Mouse (Mus musculus): ENCODE measurements at regions not wholly inside any gene's neighbourhood (a gene's known extent, or its start where the extent isn't known, plus 50 kb on each side); places are given as distances from the start of the nearest gene placed in this dataset.

GRCm38 (mm10) chr15:52954715-52955593 is 929.8 kb upstream of the Gm7489 start:
- DNase-seq (ENCODE audit: low read depth, low spot score): no peak

GRCm38 (mm10) chr15:52959711-52960110 is 925.0 kb upstream of the Gm7489 start:
- DNase-seq (ENCODE audit: low read depth, low spot score): no peak

GRCm38 (mm10) chr15:52961491-52961890 is 923.2 kb upstream of the Gm7489 start:
- no peak for DNase-seq (ENCODE audit: low read depth, low spot score)

DNA sequence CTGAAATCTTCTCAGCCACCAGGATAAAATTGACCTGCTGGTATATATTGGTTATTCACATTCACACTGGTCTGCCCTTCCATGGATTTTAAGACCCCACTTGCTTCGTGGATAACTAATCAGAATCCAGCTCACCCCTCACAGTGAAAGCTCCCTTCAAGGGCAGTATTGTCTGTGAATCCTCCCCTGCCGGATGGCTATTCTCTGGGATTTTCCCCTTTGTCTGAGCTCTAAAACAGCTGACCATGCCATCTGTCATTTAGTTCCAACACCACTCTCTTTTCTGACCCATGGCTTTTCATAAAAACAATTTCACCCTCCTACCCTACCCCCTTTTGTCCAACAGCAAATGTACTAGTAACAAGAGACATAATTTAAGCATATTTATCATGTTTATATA is 920.8 kb upstream of the Gm7489 start:
- peak; percentile 49 for DNase-seq (ENCODE audit: low read depth, low spot score)

GRCm38 (mm10) chr15:52964403-52964802 is 920.3 kb upstream of the Gm7489 start:
- no peak for DNase-seq (ENCODE audit: low read depth, low spot score)

GRCm38 (mm10) chr15:52967801-52968235 is 916.9 kb upstream of the Gm7489 start:
- peak; percentile 40 for DNase-seq (ENCODE audit: low read depth, low spot score)

DNA sequence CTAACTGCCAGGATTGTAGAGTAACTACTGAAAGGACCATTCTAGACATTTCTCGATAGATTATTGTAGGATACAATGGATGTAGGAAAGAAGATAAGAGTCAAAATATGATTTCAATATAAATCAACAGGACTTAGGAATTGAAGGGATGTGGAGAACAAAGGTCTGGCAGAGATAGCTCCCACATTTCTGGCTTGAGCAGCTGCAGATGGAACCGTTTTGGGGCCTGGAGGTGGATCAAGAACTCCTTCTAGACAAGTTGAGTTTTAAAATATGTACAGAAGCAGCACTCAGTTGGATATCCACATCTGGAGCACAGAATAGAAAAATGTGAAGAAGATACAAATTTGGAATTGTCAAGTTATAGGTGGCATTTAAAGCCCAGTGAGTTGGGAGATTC is 901.9 kb upstream of the Gm7489 start:
- DNase-seq (ENCODE audit: low read depth, low spot score): no peak

DNA sequence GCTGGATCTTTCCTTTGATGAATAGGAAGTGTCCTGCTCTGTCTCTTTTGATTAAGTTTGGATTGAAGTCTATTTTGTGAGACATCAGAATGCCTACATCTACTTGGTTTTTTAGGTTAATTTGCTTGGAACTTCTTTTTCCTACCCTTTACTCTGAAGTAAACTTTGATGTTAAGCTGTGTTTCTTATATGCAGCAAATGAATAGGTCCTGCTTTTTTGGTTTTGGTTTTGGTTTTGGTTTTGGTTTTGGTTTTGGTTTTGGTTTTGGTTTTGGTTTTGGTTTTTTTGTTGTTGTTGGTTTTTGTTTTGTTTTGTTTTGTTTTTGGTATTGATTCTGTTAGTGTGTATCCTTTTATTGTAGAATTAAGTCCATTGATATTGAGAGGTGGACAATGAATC is 894.1 kb upstream of the Gm7489 start:
- DNase-seq (ENCODE audit: low read depth, low spot score): no peak

DNA sequence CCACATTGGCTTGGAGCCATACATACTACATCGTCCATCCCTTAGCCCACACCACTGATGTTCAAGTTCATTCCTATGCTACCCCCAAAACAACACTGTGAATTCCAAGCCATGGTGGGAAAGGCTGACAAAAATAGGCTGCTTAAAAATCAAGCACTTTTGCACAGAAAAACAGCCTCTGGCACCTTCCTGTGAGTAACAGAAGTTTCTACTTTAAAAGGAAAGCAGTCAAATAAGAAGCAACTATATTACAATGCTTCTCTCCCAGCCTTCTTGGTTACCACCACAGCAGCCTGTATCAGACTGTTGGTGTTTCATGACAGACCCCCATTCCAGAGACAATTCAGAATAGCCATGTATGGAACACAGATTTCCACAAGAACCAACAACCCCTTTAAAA is 890.4 kb upstream of the Gm7489 start:
- no peak for DNase-seq (ENCODE audit: low read depth, low spot score)

DNA sequence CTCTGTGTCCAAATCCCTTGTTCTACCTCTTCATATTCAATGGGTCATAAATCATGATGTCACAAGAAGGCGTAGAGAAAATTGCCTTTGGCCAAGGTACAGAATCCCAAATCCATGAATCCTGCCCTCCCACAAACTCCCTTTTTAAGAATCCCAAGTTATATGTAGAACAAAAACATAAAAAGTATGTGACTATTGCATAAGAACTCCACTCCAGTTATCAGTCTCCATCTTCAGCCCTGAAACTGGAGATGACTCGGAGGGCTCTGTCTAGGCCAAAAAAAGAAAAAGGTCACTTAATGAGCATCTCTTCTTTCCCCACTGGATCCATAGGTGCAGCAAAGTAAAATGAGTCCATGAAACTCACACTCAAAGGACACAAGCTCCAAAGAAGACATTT is 885.5 kb upstream of the Gm7489 start:
- DNase-seq (ENCODE audit: low read depth, low spot score): no peak

- DNase-seq (ENCODE audit: low read depth, low spot score): no peak
Observed at GRCm38 (mm10) chr15:52999776-53000175, 884.9 kb upstream of the Gm7489 start.

GRCm38 (mm10) chr15:53001429-53001828 is 883.3 kb upstream of the Gm7489 start:
- no peak for DNase-seq (ENCODE audit: low read depth, low spot score)

DNA sequence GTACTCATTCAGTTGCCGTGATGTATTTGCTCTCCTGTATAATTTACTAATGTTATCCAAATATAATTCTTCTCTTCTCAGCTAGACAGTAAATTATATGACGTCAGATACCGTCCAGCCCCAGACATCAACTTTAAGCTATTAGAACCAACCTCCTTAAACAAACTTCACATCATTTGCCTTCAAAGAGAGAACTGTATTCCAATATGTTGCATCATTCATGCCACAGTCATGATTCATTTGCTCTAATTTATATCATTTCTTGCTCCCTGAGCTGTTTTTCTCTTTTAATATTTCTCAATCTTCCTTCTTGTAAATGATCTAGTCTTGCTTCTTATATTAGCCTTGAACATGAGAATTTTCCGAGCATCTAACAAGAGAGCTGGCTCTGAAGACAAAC is 882.7 kb upstream of the Gm7489 start:
- no peak for DNase-seq (ENCODE audit: low read depth, low spot score)

DNA sequence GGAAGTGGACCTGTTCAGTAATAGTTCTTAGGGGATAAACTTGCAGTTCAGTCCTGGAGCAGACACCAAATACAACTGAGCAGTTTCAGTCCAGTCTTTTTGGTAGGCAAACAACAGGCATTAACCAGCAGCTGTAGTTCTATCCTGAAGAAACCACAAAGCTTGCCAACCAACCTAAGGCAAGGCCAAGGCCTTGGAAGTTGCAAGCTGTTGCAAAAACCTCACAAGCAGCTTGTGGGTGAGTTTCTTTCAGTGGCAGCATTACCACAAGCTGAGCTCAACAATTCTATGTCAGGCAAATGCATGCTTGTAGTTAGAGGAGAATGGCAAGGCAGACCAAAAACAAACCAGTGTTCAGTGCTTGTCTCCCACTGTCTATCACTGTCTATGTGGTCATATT is 880.6 kb upstream of the Gm7489 start:
- DNase-seq (ENCODE audit: low read depth, low spot score): no peak

- no peak for DNase-seq (ENCODE audit: low read depth, low spot score)
Observed at GRCm38 (mm10) chr15:53006844-53007243, 877.9 kb upstream of the Gm7489 start.

GRCm38 (mm10) chr15:53009337-53009736 is 875.4 kb upstream of the Gm7489 start:
- DNase-seq (ENCODE audit: low read depth, low spot score): no peak
